Mouse (Mus musculus) G1E (cell line): ENCODE results near the gene Trdmt1. TPM values are rescaled to one million over a fixed set of nuclear protein-coding genes. Genes with fewer than 3 reads are reported as not detected.
"Not testable (repeated sequence)": the region's sequence is repeated elsewhere in the genome, so short reads cannot be mapped to it uniquely, and the experiment has no call there.

ENCODE experiments used
- ATAC-seq: 2 replicates; pipeline ENCODE4 v1.8.0; 2016; ENCODE audit warnings: mild to moderate bottlenecking; ENCODE audit not compliant: insufficient number of reproducible peaks, poor library complexity, low FRiP score, severe bottlenecking; ENCODE audit errors: extremely low read depth
- DNase-seq: peaks from one replicate; pipeline ENCODE4 v3.0.0; 2012; ENCODE audit warnings: low spot score
- H3K27me3 ChIP-seq: 2 replicates; pipeline ENCODE4 v1.6.1; 2012; ENCODE audit warnings: mild to moderate bottlenecking, low read length, inconsistent platforms; ENCODE audit not compliant: insufficient read depth
- H3K36me3 ChIP-seq: replicated peaks from 2 replicates; pipeline ENCODE3; 2012; ENCODE audit warnings: mild to moderate bottlenecking, inconsistent platforms
- H3K4me1 ChIP-seq: 2 replicates; pipeline ENCODE4 v1.6.1; 2012; ENCODE audit warnings: low read depth, low read length, inconsistent platforms, mixed read lengths; ENCODE audit not compliant: insufficient read depth
- H3K4me3 ChIP-seq: 2 replicates; pipeline ENCODE4 v1.5.1; 2012; ENCODE audit warnings: low read depth, mild to moderate bottlenecking, inconsistent platforms, low read length, moderate library complexity, mixed read lengths
- H3K9me3 ChIP-seq: replicated peaks from 2 replicates; pipeline ENCODE4 v1.6.1; 2012; ENCODE audit warnings: inconsistent platforms
- CTCF ChIP-seq: IDR thresholded peaks from 2 replicates; pipeline ENCODE4 v1.5.1; 2012; ENCODE audit warnings: low read depth, low read length, inconsistent platforms, mixed read lengths
- GATA1 ChIP-seq: IDR thresholded peaks from 2 replicates; pipeline ENCODE4 v1.6.1; 2012; ENCODE audit warnings: borderline replicate concordance, low read length, inconsistent platforms, mixed read lengths
- GATA2 ChIP-seq: IDR thresholded peaks from 2 replicates; pipeline ENCODE4 v1.6.1; 2012; ENCODE audit warnings: low read depth, low read length, inconsistent platforms, borderline replicate concordance
- POLR2AphosphoS5 ChIP-seq: IDR thresholded peaks from 2 replicates; pipeline ENCODE4 v1.6.1; 2012; ENCODE audit warnings: low read depth, low read length, inconsistent platforms; ENCODE audit not compliant: insufficient replicate concordance
- TAL1 ChIP-seq: conservative IDR thresholded peaks from 2 replicates; pipeline ENCODE4 v1.6.1; 2012; ENCODE audit warnings: low read depth, low read length, inconsistent platforms, mixed read lengths
- polyA plus RNA-seq: library from polyadenylated mRNA; stranded (reverse); fragments of >175 nt; gene quantifications from 2 replicates; pipeline ENCODE4 v1.2.3, GENCODE M21; 2012
- total RNA-seq, 2 experiments: library from RNA; stranded (forward) in 1 of 2; stranded (reverse) in 1 of 2; fragments of 200-1000 nt in 1 of 2; fragments of >200 nt in 1 of 2; fragmentation: Nextera tagmentation in 1 of 2; gene quantifications; 2 replicates each; pipeline ENCODE4 v1.2.3; 2014 to 2017

Gene Trdmt1
- total RNA-seq (2014; fragmentation: Nextera tagmentation) (20.2 and 22.4 TPM in 2 replicates), total RNA-seq (2017) (7.3 and 9.1 TPM in 2 replicates), polyA plus RNA-seq (0.44 and 0.56 TPM in 2 replicates)

GRCm38 (mm10) chr2:13544193-13544824 is at the start of gene Trdmt1:
Gene Trdmt1 (minus strand): TSS chr2:13544668.
- peaks cover 29% of the 10 kb centered on the region for H3K4me1 ChIP-seq
- no peaks in the 10 kb centered on the region for H3K27me3 ChIP-seq
- DNase-seq (peak; percentile 77), ATAC-seq (peak; percentile 94)
- H3K4me3 ChIP-seq = peak within 1 kb of the TSS; percentile 86
- H3K9me3 ChIP-seq = no peaks in the 10 kb centered on the region
- TF ChIP-seq GATA2 (no peak), CTCF (no peak), GATA1 (no peak), POLR2AphosphoS5 (no peak)
- H3K36me3 ChIP-seq = no peaks in the 10 kb centered on the region

- no peaks in the 10 kb centered on the region for H3K4me1 ChIP-seq
- TF ChIP-seq TAL1 = no peak
- no peak for TF ChIP-seq GATA1
- no peak for TF ChIP-seq POLR2AphosphoS5
- TF ChIP-seq CTCF = no peak
- TF ChIP-seq GATA2 = no peak
- no peaks in the 10 kb centered on the region for H3K9me3 ChIP-seq
- ATAC-seq (no peak), DNase-seq (no peak)
- H3K36me3 ChIP-seq = no peaks in the 10 kb centered on the region
- no peak overlapping the region for H3K4me3 ChIP-seq
- peaks cover 21% of the 10 kb centered on the region for H3K27me3 ChIP-seq
Measured at GRCm38 (mm10) chr2:13593328-13593727, 48.9 kb upstream of the Trdmt1 start.

DNA sequence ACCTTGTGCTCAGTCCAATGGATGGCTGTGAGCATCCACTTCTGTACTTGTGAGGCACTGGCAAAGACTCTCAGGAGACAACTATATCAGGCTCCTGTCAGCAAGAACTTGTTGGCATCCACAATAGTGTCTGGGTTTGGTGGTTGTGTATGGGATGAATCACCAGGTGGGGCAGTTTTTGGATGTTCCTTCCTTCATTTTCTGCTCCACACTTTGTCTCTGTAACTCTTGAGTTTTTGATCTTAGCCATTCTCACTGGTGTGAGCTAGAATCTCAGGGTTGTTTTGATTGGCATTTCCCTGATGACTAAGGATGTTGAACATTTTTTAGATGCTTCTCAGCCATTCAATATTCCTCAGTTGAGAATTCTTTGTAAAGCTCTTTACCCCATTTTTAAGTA is 39.3 kb upstream of the Trdmt1 start:
- H3K27me3 ChIP-seq, DNase-seq, H3K4me3 ChIP-seq, ATAC-seq, H3K4me1 ChIP-seq, H3K9me3 ChIP-seq: not testable (repeated sequence)
- H3K36me3 ChIP-seq = peaks cover 14% of the 10 kb centered on the region

- H3K27me3 ChIP-seq = peaks cover 15% of the 10 kb centered on the region
- peaks cover 2% of the 10 kb centered on the region; the same call in 1 of the 2 replicates for H3K4me1 ChIP-seq
- ATAC-seq (no peak), DNase-seq (no peak)
- peaks cover 19% of the 10 kb centered on the region for H3K36me3 ChIP-seq
- no peaks in the 10 kb centered on the region for H3K9me3 ChIP-seq
- H3K4me3 ChIP-seq = no peak overlapping the region
- TF ChIP-seq GATA1 (no peak), TAL1 (no peak), GATA2 (no peak), POLR2AphosphoS5 (no peak), CTCF (no peak)
Measured at GRCm38 (mm10) chr2:13582184-13582583, 37.7 kb upstream of the Trdmt1 start.

DNA sequence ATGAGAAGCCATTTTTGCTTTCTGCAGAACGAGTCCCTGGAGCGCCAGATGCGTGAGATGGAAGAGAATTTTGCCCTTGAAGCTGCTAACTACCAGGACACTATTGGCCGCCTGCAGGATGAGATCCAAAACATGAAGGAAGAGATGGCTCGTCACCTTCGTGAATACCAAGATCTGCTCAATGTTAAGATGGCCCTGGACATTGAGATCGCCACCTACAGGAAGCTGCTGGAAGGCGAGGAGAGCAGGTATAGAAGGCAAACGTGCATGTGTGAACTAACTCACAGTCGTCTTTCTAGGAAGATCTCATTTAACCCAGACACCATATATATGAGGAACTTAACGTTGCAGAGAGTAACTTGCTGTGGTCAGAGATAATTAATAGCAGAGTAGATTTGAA is 35.5 kb upstream of the Trdmt1 start:
- Histone ChIP-seq H3K9me3 (no peaks in the 10 kb centered on the region), H3K4me1 (peaks cover 14% of the 10 kb centered on the region), H3K36me3 (peaks cover 21% of the 10 kb centered on the region), H3K4me3 (no peak overlapping the region), H3K27me3 (peaks cover 25% of the 10 kb centered on the region)
- ATAC-seq (no peak), DNase-seq (no peak)
- TF ChIP-seq TAL1 (no peak), CTCF (no peak), GATA2 (no peak), GATA1 (no peak), POLR2AphosphoS5 (no peak)

GRCm38 (mm10) chr2:13579315-13579714 is 34.8 kb upstream of the Trdmt1 start:
- peaks cover 21% of the 10 kb centered on the region for H3K36me3 ChIP-seq

More at GRCm38 (mm10) chr2:13579315-13579714, 34.8 kb upstream of the Trdmt1 start:
- Histone ChIP-seq H3K4me1 (peaks cover 20% of the 10 kb centered on the region), H3K27me3 (peaks cover 32% of the 10 kb centered on the region), H3K9me3 (no peaks in the 10 kb centered on the region), H3K4me3 (no peak overlapping the region)
- DNase-seq (no peak), ATAC-seq (no peak)
- TF ChIP-seq POLR2AphosphoS5 (no peak), GATA1 (no peak), GATA2 (no peak), TAL1 (no peak), CTCF (no peak)
